Mouse (Mus musculus): Measurements from ENCODE around the gene Krt25. TPM values are rescaled to one million over a fixed set of nuclear protein-coding genes. Genes with fewer than 3 reads are reported as not detected.

The Krt25 gene
- polyA plus RNA-seq, 1 experiment from 2014 or later = not detected

DNA sequence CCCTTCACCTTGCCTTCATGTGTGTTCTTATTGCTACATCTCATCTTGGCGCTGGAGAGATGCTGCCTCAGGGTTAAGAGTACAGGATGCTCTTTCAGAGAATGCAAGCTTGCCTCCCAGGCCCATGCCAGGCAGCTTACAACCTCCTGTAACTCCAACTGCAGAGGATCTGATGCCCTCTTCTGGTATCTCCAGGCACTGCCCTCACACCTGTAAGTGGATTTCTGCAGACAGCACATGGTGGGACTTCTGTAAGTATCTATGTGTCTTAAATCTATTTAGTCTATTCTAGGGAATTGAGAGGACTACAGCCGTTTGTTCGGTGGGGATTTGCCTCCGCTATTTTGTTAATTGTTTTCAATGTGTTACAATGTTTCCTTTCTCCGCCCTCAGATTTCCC lies 29.9 kb downstream of the Krt25 start:
- no peaks in the 10 kb centered on the region for H3K4me1 ChIP-seq (replicated peaks; ENCODE audit: control insufficient read depth, insufficient read depth, low read length)
- H3K4me2 ChIP-seq (replicated peaks; ENCODE audit: low read depth, low read length) = no peak overlapping the region
- no peak overlapping the region for H3K9ac ChIP-seq (ENCODE audit: low read depth, low read length)
- no peak for ATAC-seq (ENCODE audit: low FRiP score)
- H3K36me3 ChIP-seq (ENCODE audit: control insufficient read depth, insufficient read depth, low read length) = no peaks in the 10 kb centered on the region
- no peaks in the 10 kb centered on the region for H3K9me3 ChIP-seq (ENCODE audit: control insufficient read depth, low read length)
- 56% methylated on average over 5 of the region's 5 CpGs for WGBS
- peak; percentile 51 for DNase-seq (ENCODE audit: low spot score)
- no peak overlapping the region for H3K4me3 ChIP-seq (ENCODE audit: low read depth, low read length)
- H3K27me3 ChIP-seq (ENCODE audit: control insufficient read depth, insufficient read depth, low read length) = no peaks in the 10 kb centered on the region
- H3K27ac ChIP-seq (ENCODE audit: low read depth, low read length) = no peak overlapping the region

DNA sequence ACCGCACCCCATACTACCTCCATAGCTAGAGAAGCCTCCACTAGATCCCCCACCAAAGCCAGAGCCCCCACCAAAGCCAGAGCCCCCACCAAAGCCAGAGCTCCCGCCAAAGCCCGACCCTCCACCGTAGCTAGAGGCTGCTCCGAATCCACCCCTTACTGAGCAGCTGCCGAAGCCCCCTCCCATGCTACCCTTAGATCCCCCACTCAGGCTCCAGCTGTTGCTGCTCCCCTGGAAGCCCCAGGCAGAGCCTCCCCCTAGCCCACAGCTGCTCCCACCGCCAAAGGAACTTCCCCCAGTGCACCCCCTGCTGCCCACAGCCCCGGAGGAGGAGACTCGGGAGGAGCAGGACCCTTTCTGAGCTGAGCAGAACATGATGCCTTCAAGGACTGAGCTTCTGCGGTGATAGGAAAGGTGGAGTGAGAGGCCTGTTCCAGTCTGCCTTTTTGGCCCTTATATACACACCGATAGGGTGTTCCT lies 37.9 kb downstream of the Krt25 start, which contains the start of gene Krt24:
Gene Krt24, minus strand, starts transcription at position 430 of the 480 bp plus-strand sequence.
- Histone ChIP-seq H3K4me1 (replicated peaks; ENCODE audit: control insufficient read depth, insufficient read depth, low read length) (peaks cover 3% of the 10 kb centered on the region; the same call in 1 of the 2 replicates), H3K9ac (ENCODE audit: low read depth, low read length) (no peak within 1 kb of the TSS), H3K27ac (ENCODE audit: low read depth, low read length) (no peak within 1 kb of the TSS), H3K36me3 (ENCODE audit: control insufficient read depth, insufficient read depth, low read length) (no peaks in the 10 kb centered on the region), H3K4me2 (replicated peaks; ENCODE audit: low read depth, low read length) (no peak within 1 kb of the TSS), H3K9me3 (ENCODE audit: control insufficient read depth, low read length) (no peaks in the 10 kb centered on the region), H3K27me3 (ENCODE audit: control insufficient read depth, insufficient read depth, low read length) (no peaks in the 10 kb centered on the region), H3K4me3 (ENCODE audit: low read depth, low read length) (no peak within 1 kb of the TSS)
- WGBS = 44% methylated on average over 11 of the region's 11 CpGs
- ATAC-seq (ENCODE audit: low FRiP score) (no peak), DNase-seq (ENCODE audit: low spot score) (no peak)

DNA sequence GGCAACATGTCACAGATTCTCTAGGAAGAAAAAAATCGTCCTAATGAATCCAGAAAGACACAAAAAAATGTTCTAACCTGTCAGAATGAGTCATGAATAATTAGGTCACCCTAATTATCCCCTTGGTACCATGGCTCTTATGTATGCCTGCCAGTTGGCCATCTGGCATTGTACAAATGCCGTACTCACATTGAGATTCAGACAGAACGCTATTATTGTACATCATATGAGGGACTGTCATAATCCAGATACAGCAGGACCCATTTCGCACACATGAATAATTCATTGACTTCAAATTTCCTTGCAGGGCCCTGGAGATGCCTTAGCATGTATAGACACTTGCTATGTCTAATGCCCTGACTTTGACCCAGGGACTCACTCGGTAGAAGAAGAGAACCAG lies 38.7 kb downstream of the Krt25 start:
- Histone ChIP-seq H3K4me1 (replicated peaks; ENCODE audit: control insufficient read depth, insufficient read depth, low read length) (peaks cover 3% of the 10 kb centered on the region; the same call in 1 of the 2 replicates), H3K4me3 (ENCODE audit: low read depth, low read length) (no peak overlapping the region), H3K9me3 (ENCODE audit: control insufficient read depth, low read length) (no peaks in the 10 kb centered on the region), H3K9ac (ENCODE audit: low read depth, low read length) (no peak overlapping the region), H3K27me3 (ENCODE audit: control insufficient read depth, insufficient read depth, low read length) (no peaks in the 10 kb centered on the region), H3K27ac (ENCODE audit: low read depth, low read length) (no peak overlapping the region), H3K4me2 (replicated peaks; ENCODE audit: low read depth, low read length) (no peak overlapping the region), H3K36me3 (ENCODE audit: control insufficient read depth, insufficient read depth, low read length) (no peaks in the 10 kb centered on the region)
- DNase-seq (ENCODE audit: low spot score) (no peak), ATAC-seq (ENCODE audit: low FRiP score) (no peak)
- WGBS = 72% methylated on average over 5 of the region's 5 CpGs

DNA sequence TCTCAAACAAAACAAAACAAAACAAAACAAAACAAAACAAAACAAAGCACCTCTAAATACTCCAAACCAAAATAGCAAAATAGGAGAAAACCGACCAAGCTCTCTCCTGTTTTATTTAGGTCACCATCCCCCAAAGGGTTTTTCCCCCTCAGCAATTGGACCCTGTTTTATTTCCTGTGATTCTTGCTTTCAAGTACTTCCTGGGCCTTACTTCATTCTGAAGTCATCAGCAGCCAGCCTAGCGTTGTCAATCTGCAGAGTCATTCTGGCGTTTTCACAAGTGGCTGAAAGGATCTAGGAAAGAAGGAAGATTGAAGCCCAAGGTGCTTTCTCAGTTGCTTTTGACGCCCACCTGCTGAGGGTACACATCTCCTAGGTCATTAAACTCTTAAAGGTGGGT lies 39.4 kb downstream of the Krt25 start:
- Histone ChIP-seq H3K27ac (ENCODE audit: low read depth, low read length) (no peak overlapping the region), H3K36me3 (ENCODE audit: control insufficient read depth, insufficient read depth, low read length) (no peaks in the 10 kb centered on the region), H3K27me3 (ENCODE audit: control insufficient read depth, insufficient read depth, low read length) (no peaks in the 10 kb centered on the region), H3K4me3 (ENCODE audit: low read depth, low read length) (no peak overlapping the region), H3K9me3 (ENCODE audit: control insufficient read depth, low read length) (no peaks in the 10 kb centered on the region), H3K4me1 (replicated peaks; ENCODE audit: control insufficient read depth, insufficient read depth, low read length) (peaks cover 3% of the 10 kb centered on the region; the same call in 1 of the 2 replicates), H3K4me2 (replicated peaks; ENCODE audit: low read depth, low read length) (no peak overlapping the region), H3K9ac (ENCODE audit: low read depth, low read length) (no peak overlapping the region)
- DNase-seq (ENCODE audit: low spot score) (no peak), ATAC-seq (ENCODE audit: low FRiP score) (no peak)
- WGBS = 59% methylated on average over 4 of the region's 4 CpGs

DNA sequence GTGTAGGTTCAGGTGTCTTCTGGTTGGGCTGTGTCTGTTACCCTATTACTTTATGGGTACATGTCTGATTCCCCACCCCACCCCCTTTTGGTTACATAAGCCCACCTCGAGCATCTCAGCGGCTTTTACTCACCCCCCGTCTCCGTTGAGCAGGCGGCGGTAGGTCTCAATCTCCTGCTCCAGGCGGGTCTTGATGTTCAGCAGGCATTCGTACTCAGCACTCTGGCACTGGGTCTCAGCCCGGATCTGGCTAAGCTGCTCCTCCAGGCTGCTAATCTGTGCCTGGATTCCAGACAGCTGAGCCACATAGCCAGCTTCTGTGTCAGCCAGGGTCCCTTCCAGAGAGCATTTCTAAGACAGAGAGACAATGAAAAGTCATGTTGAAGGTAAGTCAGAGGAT lies 41.6 kb downstream of the Krt25 start:
- DNase-seq (ENCODE audit: low spot score) = no peak
- 82% methylated on average over 9 of the region's 9 CpGs for WGBS
- ATAC-seq (ENCODE audit: low FRiP score) = no peak
- no peak overlapping the region for H3K4me2 ChIP-seq (replicated peaks; ENCODE audit: low read depth, low read length)
- H3K9me3 ChIP-seq (ENCODE audit: control insufficient read depth, low read length) = no peaks in the 10 kb centered on the region
- no peaks in the 10 kb centered on the region for H3K27me3 ChIP-seq (ENCODE audit: control insufficient read depth, insufficient read depth, low read length)
- no peak overlapping the region for H3K27ac ChIP-seq (ENCODE audit: low read depth, low read length)
- peaks cover 3% of the 10 kb centered on the region; the same call in 1 of the 2 replicates for H3K4me1 ChIP-seq (replicated peaks; ENCODE audit: control insufficient read depth, insufficient read depth, low read length)
- H3K9ac ChIP-seq (ENCODE audit: low read depth, low read length) = no peak overlapping the region
- no peaks in the 10 kb centered on the region for H3K36me3 ChIP-seq (ENCODE audit: control insufficient read depth, insufficient read depth, low read length)
- H3K4me3 ChIP-seq (ENCODE audit: low read depth, low read length) = no peak overlapping the region

DNA sequence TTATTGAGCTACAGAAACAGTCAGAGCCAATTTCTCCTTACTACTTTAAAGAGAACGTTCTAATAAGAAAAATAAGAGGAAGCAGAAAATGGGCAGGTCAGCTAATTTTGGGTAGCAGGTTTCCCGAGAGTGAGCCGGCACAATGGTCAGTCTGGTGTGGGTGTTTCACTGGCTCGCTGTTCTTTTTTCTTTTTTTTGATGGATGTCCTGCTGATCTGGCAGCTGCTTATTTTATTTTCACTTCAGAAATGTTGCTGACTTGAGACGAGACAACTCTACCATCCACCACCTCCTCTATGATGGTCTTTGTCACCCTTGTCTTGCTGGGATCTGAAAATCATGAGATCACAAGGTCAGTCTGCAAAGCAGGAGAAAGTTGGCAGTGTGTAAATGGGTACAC lies 42.8 kb downstream of the Krt25 start:
- Histone ChIP-seq H3K27ac (ENCODE audit: low read depth, low read length) (no peak overlapping the region), H3K4me3 (ENCODE audit: low read depth, low read length) (no peak overlapping the region), H3K27me3 (ENCODE audit: control insufficient read depth, insufficient read depth, low read length) (no peaks in the 10 kb centered on the region), H3K4me1 (replicated peaks; ENCODE audit: control insufficient read depth, insufficient read depth, low read length) (peaks cover 2% of the 10 kb centered on the region; the same call in 1 of the 2 replicates), H3K9me3 (ENCODE audit: control insufficient read depth, low read length) (no peaks in the 10 kb centered on the region), H3K4me2 (replicated peaks; ENCODE audit: low read depth, low read length) (no peak overlapping the region), H3K36me3 (ENCODE audit: control insufficient read depth, insufficient read depth, low read length) (no peaks in the 10 kb centered on the region), H3K9ac (ENCODE audit: low read depth, low read length) (no peak overlapping the region)
- WGBS = 79% methylated on average over 5 of the region's 5 CpGs
- DNase-seq (ENCODE audit: low spot score) = no peak
- no peak for ATAC-seq (ENCODE audit: low FRiP score)

DNA sequence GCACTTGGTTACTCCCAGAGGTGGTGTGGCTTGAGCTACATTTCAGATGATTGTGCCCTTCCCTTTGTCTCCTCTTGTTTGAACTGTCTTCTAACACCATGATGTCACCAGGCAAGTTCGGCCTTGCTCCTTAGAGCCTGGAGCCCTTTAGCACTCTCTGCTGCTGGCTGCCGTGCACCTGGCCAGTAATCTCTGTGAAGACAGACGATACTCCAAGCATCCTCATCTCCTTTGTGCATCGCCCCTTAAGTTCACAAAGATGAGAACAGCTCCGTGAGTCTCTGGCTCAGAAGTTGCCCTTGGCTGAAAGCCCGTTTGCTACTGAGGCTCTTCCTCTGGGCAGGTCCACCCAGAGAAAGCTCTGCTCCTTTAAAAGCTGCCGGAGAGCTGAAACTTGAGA lies 46.0 kb downstream of the Krt25 start:
- Histone ChIP-seq H3K9ac (ENCODE audit: low read depth, low read length) (no peak overlapping the region), H3K4me1 (replicated peaks; ENCODE audit: control insufficient read depth, insufficient read depth, low read length) (no peaks in the 10 kb centered on the region), H3K36me3 (ENCODE audit: control insufficient read depth, insufficient read depth, low read length) (no peaks in the 10 kb centered on the region), H3K4me2 (replicated peaks; ENCODE audit: low read depth, low read length) (no peak overlapping the region), H3K4me3 (ENCODE audit: low read depth, low read length) (no peak overlapping the region), H3K27me3 (ENCODE audit: control insufficient read depth, insufficient read depth, low read length) (no peaks in the 10 kb centered on the region), H3K27ac (ENCODE audit: low read depth, low read length) (no peak overlapping the region), H3K9me3 (ENCODE audit: control insufficient read depth, low read length) (no peaks in the 10 kb centered on the region)
- WGBS = 69% methylated on average over 7 of the region's 7 CpGs
- DNase-seq (ENCODE audit: low spot score) = no peak
- no peak for ATAC-seq (ENCODE audit: low FRiP score)

DNA sequence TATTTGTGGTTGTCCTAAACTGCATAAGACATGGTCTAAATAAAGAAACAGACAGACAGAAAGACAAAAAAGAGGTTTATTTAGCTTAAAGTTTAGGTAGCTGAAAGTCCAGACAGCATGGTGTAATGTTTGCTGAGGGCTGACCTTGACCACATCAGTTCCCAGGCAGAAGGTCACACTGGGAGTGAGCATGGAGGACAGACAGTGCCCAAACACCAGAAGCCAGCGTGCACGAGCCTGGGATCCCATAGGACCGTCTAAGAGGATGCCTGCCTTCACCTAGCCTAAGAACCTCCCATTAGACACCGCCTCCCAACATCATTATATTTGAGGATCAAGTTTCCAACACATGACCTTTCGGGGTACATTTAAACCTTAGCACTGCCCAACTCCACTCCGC lies 47.1 kb downstream of the Krt25 start:
- DNase-seq (ENCODE audit: low spot score) = no peak
- Histone ChIP-seq H3K4me1 (replicated peaks; ENCODE audit: control insufficient read depth, insufficient read depth, low read length) (no peaks in the 10 kb centered on the region), H3K27me3 (ENCODE audit: control insufficient read depth, insufficient read depth, low read length) (no peaks in the 10 kb centered on the region), H3K9me3 (ENCODE audit: control insufficient read depth, low read length) (no peaks in the 10 kb centered on the region), H3K4me2 (replicated peaks; ENCODE audit: low read depth, low read length) (no peak overlapping the region), H3K4me3 (ENCODE audit: low read depth, low read length) (no peak overlapping the region), H3K27ac (ENCODE audit: low read depth, low read length) (no peak overlapping the region), H3K36me3 (ENCODE audit: control insufficient read depth, insufficient read depth, low read length) (no peaks in the 10 kb centered on the region), H3K9ac (ENCODE audit: low read depth, low read length) (no peak overlapping the region)
- ATAC-seq (ENCODE audit: low FRiP score) = no peak
- WGBS = 74% methylated on average over 6 of the region's 6 CpGs

DNA sequence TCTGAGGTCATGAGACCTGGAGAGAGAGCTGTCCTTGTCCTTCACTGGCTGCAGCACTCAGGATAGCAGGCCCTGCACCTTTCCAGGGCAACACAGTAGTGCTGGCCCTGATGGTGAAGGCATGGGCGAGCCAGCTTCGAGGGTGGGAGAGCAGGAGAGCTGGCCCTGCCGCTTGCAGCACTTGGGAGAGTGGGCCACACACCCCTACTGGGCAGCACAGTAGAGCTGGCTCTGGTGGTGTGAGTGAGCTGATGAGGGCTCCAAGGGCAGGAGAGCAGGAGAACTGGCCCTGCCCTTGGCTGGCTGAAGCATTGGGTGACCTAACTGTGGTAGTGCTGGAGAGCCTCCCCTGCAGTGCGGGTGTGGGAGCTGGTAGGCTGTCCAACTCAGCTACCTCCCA lies 50.0 kb downstream of the Krt25 start:
- WGBS = 90% methylated on average over 4 of the region's 4 CpGs
- H3K4me1 ChIP-seq (replicated peaks; ENCODE audit: control insufficient read depth, insufficient read depth, low read length) = no peaks in the 10 kb centered on the region
- H3K4me2 ChIP-seq (replicated peaks; ENCODE audit: low read depth, low read length) = no peak overlapping the region
- H3K9me3 ChIP-seq (ENCODE audit: control insufficient read depth, low read length) = no peaks in the 10 kb centered on the region
- no peak overlapping the region for H3K9ac ChIP-seq (ENCODE audit: low read depth, low read length)
- no peaks in the 10 kb centered on the region for H3K36me3 ChIP-seq (ENCODE audit: control insufficient read depth, insufficient read depth, low read length)
- H3K27me3 ChIP-seq (ENCODE audit: control insufficient read depth, insufficient read depth, low read length) = no peaks in the 10 kb centered on the region
- DNase-seq (ENCODE audit: low spot score) (no peak), ATAC-seq (ENCODE audit: low FRiP score) (no peak)
- H3K27ac ChIP-seq (ENCODE audit: low read depth, low read length) = no peak overlapping the region
- no peak overlapping the region for H3K4me3 ChIP-seq (ENCODE audit: low read depth, low read length)

Data from hindbrain, embryonic 11.5 days (tissue).